Comparison of ENCODE assay signal across 10 mouse cellular contexts in the genomic region with DNA sequence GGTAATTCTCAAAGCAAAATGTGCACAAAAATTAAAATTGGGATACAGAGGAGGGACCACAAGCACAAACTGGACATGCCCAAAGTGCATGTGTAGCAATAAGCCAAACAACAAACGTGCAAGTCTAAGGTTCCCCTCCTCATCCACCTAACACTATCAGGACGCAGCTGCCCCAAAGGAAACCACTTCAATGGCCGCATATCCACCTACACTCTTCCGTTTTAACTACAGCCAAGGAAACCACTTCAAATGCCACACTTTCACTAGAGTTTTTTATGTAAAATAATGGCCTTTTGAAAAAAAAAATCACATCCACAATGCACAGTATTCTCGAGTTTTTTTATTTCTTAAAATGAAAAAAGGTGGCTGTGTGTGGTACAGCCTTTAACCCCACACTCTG. TPM values are rescaled to one million over a fixed set of nuclear protein-coding genes. Genes with fewer than 3 reads are reported as not detected.
DNase-seq lines count a peak whose midpoint lies in the region; ATAC-seq and TF ChIP-seq lines count a peak whose summit lies in the region.
"Had no signal": no experiment of that assay in that cellular context is flagged by ENCODE, and none has a peak within 500 bp of the region (broad histone marks: within the 10 kb centered on the region; RNA-seq: fewer than 3 reads in every experiment).

No protein-coding gene starts in this region.

- 79% methylated on average over 5 of the region's 5 CpGs for WGBS in forebrain, embryonic 16.5 days
- WGBS in forebrain, embryonic 12.5 days = 80% methylated on average over 5 of the region's 5 CpGs

- no peak for TF ChIP-seq CTCF in layer of hippocampus, adult 2 months (conservative IDR thresholded peaks at IDR 0.05)

- no peaks in the 10 kb centered on the region for H3K27me3 ChIP-seq in forebrain, embryonic 16.5 days (replicated peaks; ENCODE audit: control insufficient read depth, insufficient read depth, low read length)
- H3K27me3 ChIP-seq in forebrain, embryonic 12.5 days = no peaks in the 10 kb centered on the region

- no peak overlapping the region for H3K4me3 ChIP-seq in forebrain, embryonic 16.5 days (replicated peaks; ENCODE audit: low read length)
- no peak overlapping the region for H3K4me3 ChIP-seq in forebrain, embryonic 12.5 days (replicated peaks)
- 0 out of 2 replicates have a peak overlapping the region, but pooled peaks have one; percentile 6 for H3K4me3 ChIP-seq in layer of hippocampus, adult 2 months
- H3K4me3 ChIP-seq: midbrain, embryonic 10.5 days had no signal

- no peak overlapping the region for H3K9ac ChIP-seq in forebrain, embryonic 16.5 days (replicated peaks; ENCODE audit: low read depth, low read length)
- H3K9ac ChIP-seq in forebrain, embryonic 12.5 days = no peak overlapping the region

- DNase-seq in layer of hippocampus, adult 2 months (ENCODE audit: low spot score in 2 of 2) = no peak
- no peak for DNase-seq in layer of hippocampus, adult 9-11 months
- peak; percentile 83 for DNase-seq in CD4-positive helper T cell, adult 2 months (ENCODE audit: low read depth, low spot score)
- peak; percentile 81 for DNase-seq in induced T-regulatory cell, adult 2 months (ENCODE audit: low read depth)
- no peak for DNase-seq in embryo, embryonic 11 days
- no peak for DNase-seq in MN1 (ENCODE audit: low spot score)
- DNase-seq: gastrocnemius, postnatal 36 days had no signal

- peaks cover 52% of the 10 kb centered on the region for H3K4me1 ChIP-seq in forebrain, embryonic 16.5 days (replicated peaks; ENCODE audit: control insufficient read depth, insufficient read depth, low read length)
- H3K4me1 ChIP-seq in forebrain, embryonic 12.5 days = peaks cover 35% of the 10 kb centered on the region

- ATAC-seq in forebrain, embryonic 16.5 days = no peak
- no peak for ATAC-seq in forebrain, embryonic 12.5 days (ENCODE audit: low FRiP score)

- H3K36me3 ChIP-seq in forebrain, embryonic 16.5 days (ENCODE audit: control insufficient read depth, insufficient read depth) = no peaks in the 10 kb centered on the region
- H3K36me3 ChIP-seq in forebrain, embryonic 12.5 days (replicated peaks) = peaks cover 11% of the 10 kb centered on the region

- peak overlapping the region; percentile 66; the same call in 1 of the 2 replicates for H3K27ac ChIP-seq in forebrain, embryonic 16.5 days (ENCODE audit: low read length)
- H3K27ac ChIP-seq in forebrain, embryonic 12.5 days = no peak overlapping the region
- H3K27ac ChIP-seq in layer of hippocampus, adult 2 months = peak overlapping the region; percentile 58
- H3K27ac ChIP-seq: midbrain, embryonic 10.5 days had no signal

- H3K4me2 ChIP-seq in forebrain, embryonic 16.5 days (ENCODE audit: low read length) = no peak overlapping the region
- H3K4me2 ChIP-seq in forebrain, embryonic 12.5 days = no peak overlapping the region

- no peaks in the 10 kb centered on the region for H3K9me3 ChIP-seq in forebrain, embryonic 16.5 days (ENCODE audit: control insufficient read depth, low read length)
- H3K9me3 ChIP-seq in forebrain, embryonic 12.5 days = no peaks in the 10 kb centered on the region
- H3K9me3 ChIP-seq: midbrain, embryonic 10.5 days had no signal

RNA-seq across cellular contexts. Expression of gene Chd2, which starts 10.8 kb away (rescaled TPM):
- 56.8 and 60.2 TPM in 2 replicates for polyA plus RNA-seq in forebrain, embryonic 16.5 days (2015; fragmentation: Nextera tagmentation; extraction: Ambion mirVana)
- polyA plus RNA-seq in forebrain, embryonic 12.5 days (2016; fragmentation: Nextera tagmentation; extraction: Ambion mirVana) = 69.4 and 78.8 TPM in 2 replicates
- total RNA-seq in layer of hippocampus, adult 2 months (2021) = 10 to 100 TPM; 57.1 to 58.3 TPM

Comparison
In these comparisons a context has a peak if more than half of its experiments do, and no peak if none do; other contexts are left out.
1. DNase-seq: peak in CD4-positive helper T cell, adult 2 months (single experiment) and induced T-regulatory cell, adult 2 months (single experiment); none in layer of hippocampus, adult 2 months (0 of 2), layer of hippocampus, adult 9-11 months (single experiment), embryo, embryonic 11 days (single experiment) and MN1 (single experiment).